Mouse (Mus musculus): ENCODE data around the gene Igsf11. TPM values are rescaled to one million over a fixed set of nuclear protein-coding genes. Genes with fewer than 3 reads are reported as not detected.

The Igsf11 gene
- polyA plus RNA-seq, 1 experiment from 2014 or later, result 0.36 TPM

DNA sequence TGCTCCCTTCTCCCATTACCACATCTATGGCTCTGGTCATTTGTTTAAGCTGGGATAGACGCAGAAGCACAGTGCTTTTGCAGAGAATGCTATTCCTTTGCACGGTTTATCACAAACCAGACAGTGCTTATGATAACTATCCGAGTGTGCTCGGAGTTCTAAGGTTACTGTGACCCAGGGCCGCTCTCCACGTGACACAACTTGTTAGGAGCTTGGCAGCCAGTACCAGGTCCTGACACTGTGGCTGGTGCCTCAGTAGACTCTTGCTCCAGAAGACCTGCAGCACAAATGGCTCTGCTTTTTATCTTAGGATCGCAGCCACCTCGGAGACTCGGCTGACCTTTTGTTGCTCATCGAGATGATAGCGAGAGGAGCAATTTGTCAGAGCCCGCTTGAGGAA is 164.5 kb downstream of the Igsf11 start:
- H3K9ac ChIP-seq (ENCODE audit: low read length), result no peak overlapping the region
- no peak overlapping the region for H3K27ac ChIP-seq (replicated peaks in 1 of 2; ENCODE audit: control insufficient read depth in 1 of 2, insufficient read depth in 1 of 2, low read depth in 2 of 2, low read length in 2 of 2)
- H3K4me3 ChIP-seq (ENCODE audit: control insufficient read depth in 1 of 2, insufficient read depth in 1 of 2, low read depth in 1 of 2, low read length in 2 of 2), result peak overlapping the region in 1 of 2 experiments; percentile 17; a peak in 2 of 4 replicates
- ATAC-seq (ENCODE audit: insufficient number of reproducible peaks, insufficient read depth, low FRiP score, low read depth), result no peak
- H3K4me2 ChIP-seq (ENCODE audit: low read length), result peak overlapping the region; percentile 61
- H3K36me3 ChIP-seq (ENCODE audit: control insufficient read depth, insufficient read depth, low read length), result no peaks in the 10 kb centered on the region
- 8% methylated on average over 12 of the region's 12 CpGs for WGBS
- no peaks in the 10 kb centered on the region for H3K27me3 ChIP-seq (ENCODE audit: control insufficient read depth, insufficient read depth, low read length)
- no peaks in the 10 kb centered on the region for H3K9me3 ChIP-seq (ENCODE audit: control insufficient read depth, low read length)
- peaks cover 7 to 10% of the 10 kb centered on the region in 2 experiments; a peak in 3 of 4 replicates for H3K4me1 ChIP-seq (ENCODE audit: control insufficient read depth in 2 of 2, insufficient read depth in 2 of 2, low read length in 2 of 2)

DNA sequence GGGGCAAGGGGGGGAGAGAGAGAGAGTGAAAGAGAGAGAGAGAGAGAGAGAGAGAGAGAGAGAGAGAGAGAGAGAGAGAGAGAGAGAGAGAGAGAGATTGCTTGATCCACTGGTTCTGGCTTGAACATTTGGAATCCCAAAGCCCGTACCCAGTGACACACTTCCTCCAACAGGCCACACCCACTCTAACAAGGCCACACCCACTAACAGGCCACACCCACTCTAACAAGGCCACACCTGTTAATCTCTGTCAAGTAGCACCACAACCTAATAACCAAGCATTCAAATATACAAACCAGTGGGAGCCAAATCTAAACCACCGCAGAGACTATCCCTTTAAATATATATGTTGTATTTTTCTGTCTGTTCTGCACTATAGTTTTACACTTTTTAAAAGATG is 166.4 kb downstream of the Igsf11 start:
- Histone ChIP-seq H3K4me3 (ENCODE audit: control insufficient read depth in 1 of 2, insufficient read depth in 1 of 2, low read depth in 1 of 2, low read length in 2 of 2) (no peak overlapping the region), H3K27ac (replicated peaks in 1 of 2; ENCODE audit: control insufficient read depth in 1 of 2, insufficient read depth in 1 of 2, low read depth in 2 of 2, low read length in 2 of 2) (no peak overlapping the region), H3K9me3 (ENCODE audit: control insufficient read depth, low read length) (no peaks in the 10 kb centered on the region), H3K27me3 (ENCODE audit: control insufficient read depth, insufficient read depth, low read length) (no peaks in the 10 kb centered on the region), H3K9ac (ENCODE audit: low read length) (no peak overlapping the region), H3K36me3 (ENCODE audit: control insufficient read depth, insufficient read depth, low read length) (no peaks in the 10 kb centered on the region), H3K4me2 (ENCODE audit: low read length) (no peak overlapping the region), H3K4me1 (ENCODE audit: control insufficient read depth in 2 of 2, insufficient read depth in 2 of 2, low read length in 2 of 2) (peaks cover 7 to 10% of the 10 kb centered on the region in 2 experiments; a peak in 3 of 4 replicates)
- WGBS, result 92% methylated on average over 2 of the region's 2 CpGs
- ATAC-seq (ENCODE audit: insufficient number of reproducible peaks, insufficient read depth, low FRiP score, low read depth), result no peak

DNA sequence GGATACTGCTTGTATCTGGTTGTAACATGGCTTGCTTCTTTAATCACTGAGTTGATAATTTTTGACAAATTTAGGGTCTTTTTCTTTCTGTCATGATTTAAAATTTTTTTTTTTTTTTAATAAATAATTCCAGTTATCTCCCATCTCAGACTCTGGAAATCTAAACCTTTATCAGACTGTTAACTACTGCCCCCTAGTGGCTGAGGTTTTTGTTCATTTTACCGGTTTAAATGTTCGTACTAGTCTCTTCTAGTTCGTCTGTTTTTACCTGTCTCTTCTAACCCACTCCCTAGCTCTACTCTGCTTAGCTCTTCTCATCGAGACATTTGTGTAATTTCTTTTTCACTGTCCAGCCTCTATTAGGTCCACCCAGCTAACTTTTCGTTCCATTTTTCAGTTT is 170.1 kb downstream of the Igsf11 start:
- 25% methylated on average over 5 of the region's 5 CpGs for WGBS

DNA sequence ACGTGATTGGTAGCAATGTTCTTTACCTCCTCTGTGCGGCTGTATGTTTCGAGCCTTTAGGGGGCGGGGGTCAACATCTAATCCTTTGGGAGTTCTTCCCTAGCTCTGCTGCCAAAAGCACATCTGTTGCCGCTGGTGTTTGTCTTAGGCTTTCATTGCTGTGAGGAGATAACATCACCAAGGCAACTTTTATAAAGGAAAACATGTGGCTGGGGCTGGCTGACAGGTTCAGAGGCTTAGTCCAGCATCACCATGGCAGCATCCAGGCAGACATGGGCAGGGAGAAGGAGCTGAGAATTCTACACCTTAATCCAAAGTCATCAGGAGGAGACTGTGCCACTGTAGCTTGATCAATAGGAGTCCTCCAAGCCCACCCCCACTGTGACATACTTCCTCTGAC is 173.1 kb downstream of the Igsf11 start:
- Histone ChIP-seq H3K9me3 (ENCODE audit: control insufficient read depth, low read length) (no peaks in the 10 kb centered on the region), H3K27ac (replicated peaks in 1 of 2; ENCODE audit: control insufficient read depth in 1 of 2, insufficient read depth in 1 of 2, low read depth in 2 of 2, low read length in 2 of 2) (no peak overlapping the region), H3K4me1 (ENCODE audit: control insufficient read depth in 2 of 2, insufficient read depth in 2 of 2, low read length in 2 of 2) (0 out of 4 replicates have a peak, but pooled peaks cover 0 to 3% of the 10 kb centered on the region in 2 experiments), H3K27me3 (ENCODE audit: control insufficient read depth, insufficient read depth, low read length) (no peaks in the 10 kb centered on the region), H3K4me2 (ENCODE audit: low read length) (no peak overlapping the region), H3K9ac (ENCODE audit: low read length) (no peak overlapping the region), H3K36me3 (ENCODE audit: control insufficient read depth, insufficient read depth, low read length) (no peaks in the 10 kb centered on the region), H3K4me3 (ENCODE audit: control insufficient read depth in 1 of 2, insufficient read depth in 1 of 2, low read depth in 1 of 2, low read length in 2 of 2) (no peak overlapping the region)
- 33% methylated on average over 5 of the region's 5 CpGs for WGBS
- ATAC-seq (ENCODE audit: insufficient number of reproducible peaks, insufficient read depth, low FRiP score, low read depth), result no peak

More for the DNA sequence above, 170.1 kb downstream of the Igsf11 start:
- Histone ChIP-seq H3K9me3 (ENCODE audit: control insufficient read depth, low read length) (no peaks in the 10 kb centered on the region), H3K27ac (replicated peaks in 1 of 2; ENCODE audit: control insufficient read depth in 1 of 2, insufficient read depth in 1 of 2, low read depth in 2 of 2, low read length in 2 of 2) (no peak overlapping the region), H3K4me2 (ENCODE audit: low read length) (no peak overlapping the region), H3K27me3 (ENCODE audit: control insufficient read depth, insufficient read depth, low read length) (no peaks in the 10 kb centered on the region), H3K36me3 (ENCODE audit: control insufficient read depth, insufficient read depth, low read length) (no peaks in the 10 kb centered on the region), H3K4me1 (ENCODE audit: control insufficient read depth in 2 of 2, insufficient read depth in 2 of 2, low read length in 2 of 2) (0 out of 4 replicates have a peak, but pooled peaks cover 0 to 3% of the 10 kb centered on the region in 2 experiments), H3K9ac (ENCODE audit: low read length) (no peak overlapping the region), H3K4me3 (ENCODE audit: control insufficient read depth in 1 of 2, insufficient read depth in 1 of 2, low read depth in 1 of 2, low read length in 2 of 2) (no peak overlapping the region)
- no peak for ATAC-seq (ENCODE audit: insufficient number of reproducible peaks, insufficient read depth, low FRiP score, low read depth)

DNA sequence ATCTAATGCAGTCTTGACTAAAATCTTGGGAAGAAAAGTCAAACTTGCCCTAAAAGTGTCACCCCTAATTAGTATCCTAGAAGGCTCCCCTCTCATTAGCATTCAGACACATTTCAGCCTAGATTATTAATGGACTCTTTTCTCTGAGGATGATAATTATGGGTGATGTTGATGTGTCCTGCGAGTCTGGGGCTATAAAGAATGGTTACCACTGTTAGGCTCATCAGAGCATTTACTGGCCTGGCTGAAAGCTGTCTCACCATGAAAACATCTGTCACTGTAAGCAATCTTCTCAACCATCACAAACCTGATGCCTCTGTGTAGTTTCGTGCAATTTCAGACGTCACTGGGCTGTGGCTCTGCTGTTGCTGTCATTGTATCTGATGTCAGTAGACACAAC is 179.0 kb downstream of the Igsf11 start:
- H3K9me3 ChIP-seq (ENCODE audit: control insufficient read depth, low read length), result no peaks in the 10 kb centered on the region
- H3K4me1 ChIP-seq (ENCODE audit: control insufficient read depth in 2 of 2, insufficient read depth in 2 of 2, low read length in 2 of 2), result no peaks in the 10 kb centered on the region
- no peak overlapping the region for H3K9ac ChIP-seq (ENCODE audit: low read length)
- no peak for ATAC-seq (ENCODE audit: insufficient number of reproducible peaks, insufficient read depth, low FRiP score, low read depth)
- 67% methylated on average over 3 of the region's 3 CpGs for WGBS
- H3K27me3 ChIP-seq (ENCODE audit: control insufficient read depth, insufficient read depth, low read length), result no peaks in the 10 kb centered on the region
- H3K4me3 ChIP-seq (ENCODE audit: control insufficient read depth in 1 of 2, insufficient read depth in 1 of 2, low read depth in 1 of 2, low read length in 2 of 2), result no peak overlapping the region
- H3K27ac ChIP-seq (replicated peaks in 1 of 2; ENCODE audit: control insufficient read depth in 1 of 2, insufficient read depth in 1 of 2, low read depth in 2 of 2, low read length in 2 of 2), result no peak overlapping the region
- no peaks in the 10 kb centered on the region for H3K36me3 ChIP-seq (ENCODE audit: control insufficient read depth, insufficient read depth, low read length)
- H3K4me2 ChIP-seq (ENCODE audit: low read length), result no peak overlapping the region

Other genes with a start within 250 kb of the Igsf11 start
- gene Arhgap31, start 179.4 kb upstream of the Igsf11 start, polyA plus RNA-seq (2014; fragmentation: Nextera tagmentation; extraction: Ambion mirVana), result 46.6 and 51.3 TPM in 2 replicates
- gene B4galt4, start 150.4 kb upstream of the Igsf11 start, polyA plus RNA-seq (2014; fragmentation: Nextera tagmentation; extraction: Ambion mirVana), result 26.2 and 27.4 TPM in 2 replicates
- gene Upk1b, start 92.3 kb upstream of the Igsf11 start, polyA plus RNA-seq (2014; fragmentation: Nextera tagmentation; extraction: Ambion mirVana), result 16.4 and 19.4 TPM in 2 replicates
- gene 4930435E12Rik, start 63.9 kb upstream of the Igsf11 start, polyA plus RNA-seq (2014; fragmentation: Nextera tagmentation; extraction: Ambion mirVana), result not detected in 2 replicates